In the genomic region with DNA sequence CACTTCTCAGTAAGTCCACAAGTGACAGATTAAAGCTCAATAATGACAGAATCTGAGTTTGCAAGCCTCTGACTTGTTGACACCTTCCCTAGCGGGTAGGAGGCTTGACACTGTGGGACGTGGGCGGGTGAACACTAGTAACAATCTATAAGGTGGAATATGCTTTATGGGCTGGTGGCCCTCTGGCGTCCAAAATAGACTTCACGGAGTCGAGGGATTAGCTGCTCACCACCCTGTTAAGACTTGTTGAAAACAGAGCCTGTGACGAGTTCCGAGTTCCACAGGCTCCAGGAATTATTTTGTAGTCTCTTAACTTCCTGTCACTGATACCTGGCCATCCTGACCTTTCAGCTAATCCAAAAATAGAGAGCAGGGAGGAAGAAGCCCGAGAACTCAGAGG, we compare ENCODE assay signal across 16 mouse cellular contexts.
DNase-seq lines count a peak whose midpoint lies in the region; ATAC-seq lines count a peak whose summit lies in the region.
"Had no signal": no experiment of that assay in that cellular context is flagged by ENCODE, and none has a peak within 500 bp of the region (broad histone marks: within the 10 kb centered on the region; RNA-seq: fewer than 3 reads in every experiment).

No protein-coding gene starts in this region.

- no peak for DNase-seq in heart, postnatal 36 days
- no peak for DNase-seq in kidney, postnatal 25 days
- DNase-seq in lung, postnatal 25 days (ENCODE audit: low spot score): no peak
- DNase-seq in right cerebral cortex, adult 18-20 months: no peak
- DNase-seq: cerebellum, adult 2 months; cerebellum, postnatal 36 days; left cerebral cortex, postnatal 4 days; liver; thymus, postnatal 14 days had no signal

- intact Hi-C loops in heart, postnatal 36 days (cut with DNase I): loop anchor here (5.0 kb wide), 1 partner anchor 175 kb away; no protein-coding TSS in a partner anchor

- no peaks in the 10 kb centered on the region for H3K9me3 ChIP-seq in heart, embryonic 14.5 days (ENCODE audit: control insufficient read depth, low read length)
- no peaks in the 10 kb centered on the region for H3K9me3 ChIP-seq in kidney, embryonic 16.5 days (ENCODE audit: low read length)
- no peaks in the 10 kb centered on the region for H3K9me3 ChIP-seq in lung, embryonic 16.5 days (ENCODE audit: control insufficient read depth, low read length)
- H3K9me3 ChIP-seq: hindbrain, embryonic 12.5 days; midbrain, embryonic 10.5 days; neural tube, embryonic 13.5 days had no signal

- no peak for ATAC-seq in heart, embryonic 14.5 days (ENCODE audit: insufficient number of reproducible peaks, insufficient read depth, low FRiP score, low read depth)
- ATAC-seq in kidney, embryonic 16.5 days (ENCODE audit: low FRiP score, low TSS enrichment): no peak
- ATAC-seq in lung, embryonic 16.5 days (ENCODE audit: low read depth): no peak

- no peaks in the 10 kb centered on the region for H3K36me3 ChIP-seq in heart, embryonic 14.5 days (ENCODE audit: control insufficient read depth, insufficient read depth, low read length)
- H3K36me3 ChIP-seq in kidney, embryonic 16.5 days (ENCODE audit: insufficient read depth, low read length): no peaks in the 10 kb centered on the region
- H3K36me3 ChIP-seq in lung, embryonic 16.5 days (ENCODE audit: control insufficient read depth, insufficient read depth, low read length): no peaks in the 10 kb centered on the region
- H3K36me3 ChIP-seq: hindbrain, embryonic 12.5 days; midbrain, embryonic 10.5 days; neural tube, embryonic 13.5 days had no signal

- H3K27ac ChIP-seq in heart, embryonic 14.5 days (replicated peaks in 1 of 2; ENCODE audit: control insufficient read depth in 1 of 2, insufficient read depth in 1 of 2, low read depth in 2 of 2, low read length in 2 of 2): no peak overlapping the region; a peak in 2 of 4 replicates
- peak overlapping the region; percentile 6; the same call in 1 of the 2 replicates for H3K27ac ChIP-seq in kidney, embryonic 16.5 days (ENCODE audit: low read length)
- H3K27ac ChIP-seq in lung, embryonic 16.5 days (ENCODE audit: low read length): peak overlapping the region; percentile 26
- H3K27ac ChIP-seq: hindbrain, embryonic 12.5 days; macrophage; midbrain, embryonic 10.5 days; neural tube, embryonic 13.5 days had no signal

- H3K27me3 ChIP-seq in heart, embryonic 14.5 days (ENCODE audit: control insufficient read depth, insufficient read depth, low read length): no peaks in the 10 kb centered on the region
- no peaks in the 10 kb centered on the region for H3K27me3 ChIP-seq in kidney, embryonic 16.5 days (ENCODE audit: insufficient read depth, low read length)
- no peaks in the 10 kb centered on the region for H3K27me3 ChIP-seq in lung, embryonic 16.5 days (ENCODE audit: control insufficient read depth, insufficient read depth, low read depth, low read length)

- H3K4me2 ChIP-seq in heart, embryonic 14.5 days (ENCODE audit: low read length): no peak overlapping the region
- H3K4me2 ChIP-seq in kidney, embryonic 16.5 days (replicated peaks; ENCODE audit: low read depth, low read length): no peak overlapping the region
- H3K4me2 ChIP-seq in lung, embryonic 16.5 days (ENCODE audit: low read depth, low read length): no peak overlapping the region
- H3K4me2 ChIP-seq: hindbrain, embryonic 12.5 days; neural tube, embryonic 13.5 days had no signal

- peaks cover 22 to 36% of the 10 kb centered on the region in 2 experiments for H3K4me1 ChIP-seq in heart, embryonic 14.5 days (ENCODE audit: control insufficient read depth in 2 of 2, insufficient read depth in 2 of 2, low read length in 2 of 2)
- peaks cover 29% of the 10 kb centered on the region for H3K4me1 ChIP-seq in kidney, embryonic 16.5 days (ENCODE audit: insufficient read depth, low read length)
- H3K4me1 ChIP-seq in lung, embryonic 16.5 days (replicated peaks; ENCODE audit: control insufficient read depth, insufficient read depth, low read length): peaks cover 28% of the 10 kb centered on the region

- 15% methylated on average over 9 of the region's 9 CpGs for WGBS in heart, embryonic 14.5 days
- 52% methylated on average over 9 of the region's 9 CpGs for WGBS in kidney, embryonic 16.5 days
- WGBS in lung, embryonic 16.5 days: 40% methylated on average over 9 of the region's 9 CpGs

- H3K9ac ChIP-seq in heart, embryonic 14.5 days (ENCODE audit: low read length): peak overlapping the region; percentile 27; the same call in 1 of the 2 replicates
- H3K9ac ChIP-seq in kidney, embryonic 16.5 days (replicated peaks; ENCODE audit: low read length): no peak overlapping the region
- 0 out of 2 replicates have a peak overlapping the region, but pooled peaks have one; percentile 27 for H3K9ac ChIP-seq in lung, embryonic 16.5 days (ENCODE audit: low read length)
- H3K9ac ChIP-seq: hindbrain, embryonic 12.5 days; neural tube, embryonic 13.5 days had no signal

- no peak overlapping the region for H3K4me3 ChIP-seq in heart, embryonic 14.5 days (ENCODE audit: control insufficient read depth in 1 of 2, insufficient read depth in 1 of 2, low read depth in 1 of 2, low read length in 2 of 2)
- no peak overlapping the region for H3K4me3 ChIP-seq in kidney, embryonic 16.5 days (ENCODE audit: low read length)
- no peak overlapping the region for H3K4me3 ChIP-seq in lung, embryonic 16.5 days (ENCODE audit: low read length)
- H3K4me3 ChIP-seq: hindbrain, embryonic 12.5 days; midbrain, embryonic 10.5 days; neural tube, embryonic 13.5 days had no signal

Comparison
In these comparisons a context has a peak if more than half of its experiments do, and no peak if none do; other contexts are left out.
1. H3K27ac ChIP-seq: peak in kidney, embryonic 16.5 days (single experiment) and lung, embryonic 16.5 days (single experiment); none in heart, embryonic 14.5 days (0 of 2).